Comparison of ENCODE assay signal across 24 mouse cellular contexts in the genomic region with DNA sequence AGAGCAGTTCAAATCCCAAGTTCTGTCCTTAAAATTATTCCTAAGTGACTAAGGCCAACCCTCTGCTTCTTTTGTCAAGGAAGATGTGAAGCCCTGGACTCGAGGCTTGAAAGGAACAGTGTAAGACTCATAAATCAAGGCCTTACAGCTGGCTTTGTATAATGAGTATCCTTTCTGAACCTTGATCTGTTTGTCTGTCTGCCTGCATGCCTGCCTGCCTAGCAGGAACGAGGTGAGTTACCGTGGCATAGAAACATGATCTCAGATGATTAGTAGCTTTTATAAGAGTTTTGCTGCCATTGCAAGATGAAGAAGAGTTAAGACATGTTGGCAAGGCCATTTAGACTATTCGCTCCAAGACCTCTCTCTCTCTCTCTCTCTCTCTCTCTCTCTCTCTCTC.
"Had no signal": no experiment of that assay in that cellular context is flagged by ENCODE, and none has a peak within 500 bp of the region (broad histone marks: within the 10 kb centered on the region; RNA-seq: fewer than 3 reads in every experiment).

No protein-coding gene starts in this region.

- H3K4me1 ChIP-seq: heart, embryonic 10.5 days; hindbrain, embryonic 10.5 days; hindbrain, embryonic 12.5 days; intestine, embryonic 15.5 days; limb, embryonic 12.5 days; liver, embryonic 13.5 days; liver, embryonic 15.5 days had no signal

- H3K4me3 ChIP-seq: gastrocnemius, adult 2 months; heart, embryonic 10.5 days; heart, embryonic 12.5 days; hindbrain, embryonic 10.5 days; hindbrain, embryonic 12.5 days; intestine, embryonic 15.5 days; layer of hippocampus, adult 2 months; left cerebral cortex, adult 2 months; limb, embryonic 10.5 days; limb, embryonic 12.5 days; liver, embryonic 13.5 days; liver, embryonic 15.5 days had no signal

- H3K4me2 ChIP-seq: heart, embryonic 12.5 days; hindbrain, embryonic 12.5 days; hindbrain, embryonic 14.5 days; intestine, embryonic 15.5 days; limb, embryonic 12.5 days; liver, embryonic 11.5 days; liver, embryonic 13.5 days; liver, embryonic 15.5 days had no signal

- H3K27me3 ChIP-seq: heart, embryonic 12.5 days; hindbrain, embryonic 12.5 days; intestine, embryonic 15.5 days; limb, embryonic 12.5 days; liver, embryonic 13.5 days; liver, embryonic 15.5 days had no signal

- DNase-seq: gastrocnemius, adult 2 months; gastrocnemius, postnatal 10 days; gastrocnemius, postnatal 25 days; heart, adult 18-20 months; heart, postnatal 10 days; heart, postnatal 4 days; liver; liver, embryonic 13.5 days had no signal

- H3K27ac ChIP-seq: gastrocnemius, adult 2 months; heart, embryonic 10.5 days; hindbrain, embryonic 10.5 days; hindbrain, embryonic 12.5 days; hindbrain, embryonic 14.5 days; intestine, embryonic 15.5 days; layer of hippocampus, adult 2 months; left cerebral cortex, adult 2 months; limb, embryonic 10.5 days; limb, embryonic 12.5 days; liver, embryonic 13.5 days; liver, embryonic 15.5 days had no signal

- H3K9ac ChIP-seq: heart, embryonic 12.5 days; hindbrain, embryonic 12.5 days; hindbrain, embryonic 14.5 days; intestine, embryonic 15.5 days; limb, embryonic 12.5 days; liver, embryonic 13.5 days; liver, embryonic 15.5 days had no signal

- H3K9me3 ChIP-seq: heart, embryonic 10.5 days; hindbrain, embryonic 10.5 days; hindbrain, embryonic 12.5 days; intestine, embryonic 15.5 days; limb, embryonic 10.5 days; limb, embryonic 12.5 days; liver, embryonic 13.5 days; liver, embryonic 15.5 days had no signal

- ATAC-seq: forebrain, embryonic 16.5 days; hindbrain, embryonic 16.5 days; inflammation-experienced regulatory T-cells, adult 6 months; intestine, embryonic 15.5 days; intestine, postnatal 0 days had no signal

- H3K36me3 ChIP-seq: heart, embryonic 10.5 days; heart, embryonic 12.5 days; hindbrain, embryonic 10.5 days; hindbrain, embryonic 12.5 days; intestine, embryonic 15.5 days; limb, embryonic 10.5 days; limb, embryonic 12.5 days; liver, embryonic 13.5 days; liver, embryonic 15.5 days had no signal
